Mouse (Mus musculus): ENCODE results near the gene Atp1a1. TPM values are rescaled to one million over a fixed set of nuclear protein-coding genes. Genes with fewer than 3 reads are reported as not detected.

Gene Atp1a1
- polyA plus RNA-seq, 1 experiment from 2014 or later = 3,406 TPM

- POLR2A ChIA-PET = interaction anchor here (0.9 to 13.4 kb wide), 4 partner anchors 13 to 95 kb away, joined by 3 to 287 read pairs (median 4); no protein-coding TSS in a partner anchor
- no peak for TF ChIP-seq CTCF (IDR thresholded peaks at IDR 0.05)
- in situ Hi-C loops (cut with MboI; ENCODE audit: low pct_unique_long_range_greater_than_20kb) = loop anchor here (5.0 kb wide), 1 partner anchor 211 kb away; no protein-coding TSS in a partner anchor
- CTCF ChIA-PET = interaction anchor here (0.9 to 4.4 kb wide), 6 partner anchors 12 to 211 kb away, joined by 3 to 22 read pairs (median 3); no protein-coding TSS in a partner anchor
- no peaks in the 10 kb centered on the region for H3K27me3 ChIP-seq
- DNase-seq (ENCODE audit: low read depth, low spot score) (no peak), ATAC-seq (peak; percentile 44)
Observed at GRCm38 (mm10) chr3:101595866-101596630, 8.4 kb downstream of the Atp1a1 start.

DNA sequence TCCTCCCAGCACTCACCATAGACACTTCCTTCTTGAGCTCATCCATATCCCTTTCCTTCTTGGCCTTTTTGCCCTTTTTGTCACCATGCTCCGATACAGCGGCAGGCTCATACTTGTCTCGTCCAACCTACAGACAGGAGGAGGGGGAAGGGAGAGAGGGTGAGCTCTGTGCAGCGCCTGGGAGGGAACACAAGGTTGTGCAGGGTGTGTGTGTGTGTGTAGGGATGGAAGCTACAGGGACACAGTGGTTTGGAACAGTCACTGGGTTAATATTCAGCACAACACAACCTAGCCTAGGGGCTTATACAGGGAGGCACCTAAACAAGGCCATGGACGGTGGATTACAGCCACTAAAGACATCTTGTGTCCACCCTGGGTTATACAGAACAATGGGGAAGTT, 9.5 kb downstream of the Atp1a1 start:
- in situ Hi-C loops (cut with MboI; ENCODE audit: low pct_unique_long_range_greater_than_20kb) = loop anchor here (5.0 kb wide), 1 partner anchor 212 kb away; no protein-coding TSS in a partner anchor
- H3K27me3 ChIP-seq = no peaks in the 10 kb centered on the region
- no peak for DNase-seq (ENCODE audit: low read depth, low spot score)
- TF ChIP-seq CTCF (IDR thresholded peaks at IDR 0.05) = no peak
- ChIA-PET CTCF (interaction anchor here (0.6 to 2.2 kb wide), 4 partner anchors 28 to 210 kb away, joined by 3 to 7 read pairs (median 4); no protein-coding TSS in a partner anchor), POLR2A (interaction anchor here (1.2 to 13.4 kb wide), 2 partner anchors 84 to 101 kb away, joined by 3 to 287 read pairs; no protein-coding TSS in a partner anchor)
- no peak for ATAC-seq

- in situ Hi-C loops (cut with MboI; ENCODE audit: low pct_unique_long_range_greater_than_20kb) = no loop called here
- ChIA-PET CTCF (interaction anchor here (0.8 to 3.5 kb wide), 7 partner anchors 16 to 212 kb away, joined by 3 to 11 read pairs (median 4); no protein-coding TSS in a partner anchor), POLR2A (interaction anchor here (1.1 to 13.4 kb wide), 5 partner anchors 11 to 166 kb away, joined by 3 to 287 read pairs (median 5); partner anchors contain the start of gene Atp1a1)
- no peaks in the 10 kb centered on the region for H3K27me3 ChIP-seq
- DNase-seq (ENCODE audit: low read depth, low spot score) (no peak), ATAC-seq (no peak)
- TF ChIP-seq CTCF (IDR thresholded peaks at IDR 0.05) = no peak
Observed at GRCm38 (mm10) chr3:101593266-101593651, 11.2 kb downstream of the Atp1a1 start.

GRCm38 (mm10) chr3:101592281-101593265, 11.9 kb downstream of the Atp1a1 start:
- ChIA-PET POLR2A (interaction anchor here (1.0 to 2.9 kb wide), 8 partner anchors 9 to 213 kb away, joined by 3 to 13 read pairs (median 4); partner anchors contain the start of gene Atp1a1), CTCF (interaction anchor here (0.9 to 3.5 kb wide), 9 partner anchors 10 to 215 kb away, joined by 3 to 11 read pairs (median 4); no protein-coding TSS in a partner anchor)
- TF ChIP-seq CTCF (IDR thresholded peaks at IDR 0.05) = no peak
- DNase-seq (ENCODE audit: low read depth, low spot score) = no peak
- ATAC-seq = no peak
- no peaks in the 10 kb centered on the region for H3K27me3 ChIP-seq
- in situ Hi-C loops (cut with MboI; ENCODE audit: low pct_unique_long_range_greater_than_20kb) = no loop called here

GRCm38 (mm10) chr3:101590380-101590779, 14.1 kb downstream of the Atp1a1 start:
- no peak for TF ChIP-seq CTCF (IDR thresholded peaks at IDR 0.05)
- H3K27me3 ChIP-seq = no peaks in the 10 kb centered on the region
- POLR2A ChIA-PET = interaction anchor here (1.5 kb wide), 1 partner anchor 19 kb away, joined by 6 read pairs; no protein-coding TSS in a partner anchor
- ATAC-seq (no peak), DNase-seq (ENCODE audit: low read depth, low spot score) (no peak)
- CTCF ChIA-PET = interaction anchor here (1.9 to 3.5 kb wide), 2 partner anchors 74 to 86 kb away, joined by 5 to 11 read pairs; no protein-coding TSS in a partner anchor
- in situ Hi-C loops (cut with MboI; ENCODE audit: low pct_unique_long_range_greater_than_20kb) = no loop called here

DNA sequence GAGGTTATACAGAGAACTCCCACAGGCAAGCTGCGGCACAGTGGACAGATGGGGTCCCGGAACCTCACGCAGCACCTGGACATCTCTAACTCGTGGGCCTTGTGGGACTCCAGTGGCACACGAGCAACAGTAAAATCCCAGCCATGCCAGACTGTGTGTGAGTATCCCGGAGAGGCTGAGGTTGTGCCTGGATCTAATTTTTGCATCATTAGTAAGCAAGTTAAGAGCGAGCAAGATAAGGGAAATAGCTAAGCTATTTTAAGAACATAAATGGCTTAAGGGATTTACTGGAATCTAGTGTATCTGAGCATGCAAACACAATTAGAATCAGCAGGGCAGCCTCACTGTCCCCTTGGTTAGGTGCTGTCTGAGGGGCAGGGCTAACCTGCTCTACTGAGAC, 16.2 kb downstream of the Atp1a1 start:
- DNase-seq (ENCODE audit: low read depth, low spot score) (no peak), ATAC-seq (no peak)
- in situ Hi-C loops (cut with MboI; ENCODE audit: low pct_unique_long_range_greater_than_20kb) = no loop called here
- H3K27me3 ChIP-seq = no peaks in the 10 kb centered on the region
- CTCF ChIA-PET = interaction anchor here (0.8 to 1.9 kb wide), 5 partner anchors 14 to 95 kb away, joined by 3 to 4 read pairs (median 4); no protein-coding TSS in a partner anchor
- POLR2A ChIA-PET = interaction anchor here (1.0 to 2.4 kb wide), 6 partner anchors 9 to 83 kb away, joined by 3 to 16 read pairs (median 5); no protein-coding TSS in a partner anchor
- no peak for TF ChIP-seq CTCF (IDR thresholded peaks at IDR 0.05)

- no peak for ATAC-seq
- no peak for TF ChIP-seq CTCF (IDR thresholded peaks at IDR 0.05)
- CTCF ChIA-PET = interaction anchor here (0.9 to 1.9 kb wide), 5 partner anchors 12 to 93 kb away, joined by 3 to 4 read pairs (median 3); no protein-coding TSS in a partner anchor
Observed at GRCm38 (mm10) chr3:101586794-101587193, 17.7 kb downstream of the Atp1a1 start.

DNA sequence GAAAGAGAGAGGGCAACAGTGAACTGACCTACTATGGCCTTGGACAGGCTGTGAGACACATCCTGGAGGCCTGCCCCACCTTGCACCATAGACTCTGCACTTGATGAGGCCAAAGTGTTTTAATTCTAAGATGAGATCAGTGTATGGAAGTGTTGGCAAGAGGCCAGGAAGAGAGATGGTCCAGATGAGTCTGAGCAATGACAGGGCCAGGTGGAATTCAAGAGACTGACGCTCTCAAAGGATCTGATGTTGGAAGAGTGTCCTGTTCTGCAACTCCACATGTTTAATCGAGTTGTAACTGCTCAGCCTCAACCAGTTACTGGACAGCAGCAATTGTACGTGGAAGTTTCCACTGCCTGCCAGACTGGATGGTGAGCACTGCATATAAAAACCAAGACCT, 26.4 kb downstream of the Atp1a1 start:
- in situ Hi-C loops (cut with MboI; ENCODE audit: low pct_unique_long_range_greater_than_20kb) = loop anchor here (10.0 kb wide), 1 partner anchor 227 kb away; no protein-coding TSS in a partner anchor
- TF ChIP-seq CTCF (IDR thresholded peaks at IDR 0.05) = no peak
- CTCF ChIA-PET = interaction anchor here (1.1 to 14.3 kb wide), 2 partner anchors 19 to 68 kb away, joined by 4 to 220 read pairs; no protein-coding TSS in a partner anchor
- H3K27me3 ChIP-seq = no peaks in the 10 kb centered on the region
- DNase-seq (ENCODE audit: low read depth, low spot score) (no peak), ATAC-seq (no peak)
- POLR2A ChIA-PET = interaction anchor here (1.2 to 12.4 kb wide), 4 partner anchors 10 to 129 kb away, joined by 3 to 148 read pairs (median 36); no protein-coding TSS in a partner anchor

More at GRCm38 (mm10) chr3:101586794-101587193, 17.7 kb downstream of the Atp1a1 start:
- in situ Hi-C loops (cut with MboI; ENCODE audit: low pct_unique_long_range_greater_than_20kb) = no loop called here
- POLR2A ChIA-PET = interaction anchor here (0.6 to 1.2 kb wide), 2 partner anchors 69 to 288 kb away, joined by 3 to 6 read pairs; no protein-coding TSS in a partner anchor
- no peaks in the 10 kb centered on the region for H3K27me3 ChIP-seq
- no peak for DNase-seq (ENCODE audit: low read depth, low spot score)

GRCm38 (mm10) chr3:101577361-101577760, 27.1 kb downstream of the Atp1a1 start:
- ChIA-PET CTCF (interaction anchor here (0.8 to 14.3 kb wide), 4 partner anchors 15 to 68 kb away, joined by 3 to 220 read pairs (median 4); no protein-coding TSS in a partner anchor), POLR2A (interaction anchor here (1.2 to 12.4 kb wide), 5 partner anchors 11 to 130 kb away, joined by 3 to 148 read pairs (median 16); partner anchors contain the start of gene Atp1a1)
- H3K27me3 ChIP-seq = no peaks in the 10 kb centered on the region
- in situ Hi-C loops (cut with MboI; ENCODE audit: low pct_unique_long_range_greater_than_20kb) = loop anchor here (10.0 kb wide), 1 partner anchor 227 kb away; no protein-coding TSS in a partner anchor
- no peak for TF ChIP-seq CTCF (IDR thresholded peaks at IDR 0.05)
- ATAC-seq (peak; percentile 10), DNase-seq (ENCODE audit: low read depth, low spot score) (no peak)
